Mouse (Mus musculus): ENCODE measurements at regions not wholly inside any gene's neighbourhood (a gene's known extent, or its start where the extent isn't known, plus 50 kb on each side); places are given as distances from the start of the nearest gene placed in this dataset.
"Not testable (repeated sequence)": the region's sequence is repeated elsewhere in the genome, so short reads cannot be mapped to it uniquely, and the experiment has no call there.

- no peak for ATAC-seq
- WGBS (ENCODE audit: insufficient replicate concordance), result 51% methylated on average over 2 of the region's 2 CpGs
These were observed 702.4 kb downstream of the Efna5 start for GRCm38 (mm10) chr17:62178612-62179210.

DNA sequence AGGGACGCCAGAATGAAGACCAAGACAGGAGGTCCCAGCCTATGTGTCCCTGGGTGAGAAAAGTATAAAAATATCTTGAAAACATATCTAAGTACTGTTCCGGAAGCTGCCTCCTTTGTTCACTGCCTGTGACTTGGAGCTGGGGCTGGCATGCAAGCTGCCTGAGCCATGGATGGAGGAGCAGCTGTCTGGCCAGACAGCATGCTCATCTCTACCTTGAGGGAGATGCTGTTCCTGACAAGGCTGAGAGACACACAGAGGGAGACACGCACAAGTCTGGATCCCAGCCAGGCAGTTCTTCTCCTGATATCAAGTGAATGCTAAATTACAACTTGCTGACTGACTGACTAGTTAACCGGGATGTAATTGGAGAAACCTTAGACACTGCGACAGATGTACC lies 704.8 kb downstream of the Efna5 start:
- H3K9ac ChIP-seq (replicated peaks), result no peak overlapping the region
- H3K4me1 ChIP-seq (ENCODE audit: insufficient read depth), result no peaks in the 10 kb centered on the region
- no peak overlapping the region for H3K4me2 ChIP-seq (ENCODE audit: low read depth, low read length)
- no peaks in the 10 kb centered on the region for H3K36me3 ChIP-seq (replicated peaks; ENCODE audit: insufficient read depth, low read length)
- H3K27me3 ChIP-seq (ENCODE audit: insufficient read depth, low read length), result no peaks in the 10 kb centered on the region
- DNase-seq (no peak), ATAC-seq (no peak)
- no peak for TF ChIP-seq EP300 (IDR thresholded peaks at IDR 0.05; ENCODE audit: low read depth)
- no peak for TF ChIP-seq CTCF (IDR thresholded peaks at IDR 0.05; ENCODE audit: low read depth)
- no peaks in the 10 kb centered on the region for H3K9me3 ChIP-seq (ENCODE audit: low read length)
- WGBS (ENCODE audit: insufficient replicate concordance), result 79% methylated on average over 5 of the region's 5 CpGs
- no peak overlapping the region for H3K27ac ChIP-seq (ENCODE audit: low read depth)
- H3K4me3 ChIP-seq (ENCODE audit: low read depth, low read length), result no peak overlapping the region

More at GRCm38 (mm10) chr17:62178612-62179210, 702.4 kb downstream of the Efna5 start:
- no peak overlapping the region for H3K27ac ChIP-seq (ENCODE audit: low read depth)
- no peak overlapping the region for H3K4me2 ChIP-seq (ENCODE audit: low read depth, low read length)
- no peak for TF ChIP-seq EP300 (IDR thresholded peaks at IDR 0.05; ENCODE audit: low read depth)
- no peak for TF ChIP-seq CTCF (IDR thresholded peaks at IDR 0.05; ENCODE audit: low read depth)
- no peak overlapping the region for H3K9ac ChIP-seq (replicated peaks)
- no peaks in the 10 kb centered on the region for H3K9me3 ChIP-seq (ENCODE audit: low read length)
- no peaks in the 10 kb centered on the region for H3K36me3 ChIP-seq (replicated peaks; ENCODE audit: insufficient read depth, low read length)
- H3K27me3 ChIP-seq (ENCODE audit: insufficient read depth, low read length), result no peaks in the 10 kb centered on the region
- H3K4me1 ChIP-seq (ENCODE audit: insufficient read depth), result no peaks in the 10 kb centered on the region
- DNase-seq, result no peak
- H3K4me3 ChIP-seq (ENCODE audit: low read depth, low read length), result no peak overlapping the region

GRCm38 (mm10) chr17:62172305-62172704 lies 708.8 kb downstream of the Efna5 start:
- Histone ChIP-seq H3K4me1 (ENCODE audit: insufficient read depth) (no peaks in the 10 kb centered on the region), H3K27me3 (ENCODE audit: insufficient read depth, low read length) (no peaks in the 10 kb centered on the region), H3K4me2 (ENCODE audit: low read depth, low read length) (no peak overlapping the region), H3K27ac (ENCODE audit: low read depth) (no peak overlapping the region), H3K9ac (replicated peaks) (no peak overlapping the region), H3K36me3 (replicated peaks; ENCODE audit: insufficient read depth, low read length) (no peaks in the 10 kb centered on the region), H3K4me3 (ENCODE audit: low read depth, low read length) (no peak overlapping the region), H3K9me3 (ENCODE audit: low read length) (no peaks in the 10 kb centered on the region)
- TF ChIP-seq EP300 (IDR thresholded peaks at IDR 0.05; ENCODE audit: low read depth) (no peak), CTCF (IDR thresholded peaks at IDR 0.05; ENCODE audit: low read depth) (no peak)
- ATAC-seq (no peak), DNase-seq (no peak)
- WGBS (ENCODE audit: insufficient replicate concordance), result 75% methylated on average over 5 of the region's 5 CpGs

GRCm38 (mm10) chr17:62171532-62171931 lies 709.6 kb downstream of the Efna5 start:
- Histone ChIP-seq H3K27ac (ENCODE audit: low read depth) (no peak overlapping the region), H3K4me1 (ENCODE audit: insufficient read depth) (no peaks in the 10 kb centered on the region), H3K9me3 (ENCODE audit: low read length) (no peaks in the 10 kb centered on the region), H3K36me3 (replicated peaks; ENCODE audit: insufficient read depth, low read length) (no peaks in the 10 kb centered on the region), H3K27me3 (ENCODE audit: insufficient read depth, low read length) (no peaks in the 10 kb centered on the region), H3K4me3 (ENCODE audit: low read depth, low read length) (no peak overlapping the region), H3K9ac (replicated peaks) (no peak overlapping the region), H3K4me2 (ENCODE audit: low read depth, low read length) (no peak overlapping the region)
- no peak for ATAC-seq
- TF ChIP-seq EP300 (IDR thresholded peaks at IDR 0.05; ENCODE audit: low read depth) (no peak), CTCF (IDR thresholded peaks at IDR 0.05; ENCODE audit: low read depth) (no peak)
- DNase-seq, result no peak
- WGBS (ENCODE audit: insufficient replicate concordance), result 75% methylated on average over 4 of the region's 4 CpGs

- no peaks in the 10 kb centered on the region for H3K9me3 ChIP-seq (ENCODE audit: low read length)
- no peak overlapping the region for H3K4me3 ChIP-seq (ENCODE audit: low read depth, low read length)
- 56% methylated on average over 1 of the region's 1 CpGs for WGBS (ENCODE audit: insufficient replicate concordance)
- no peak for ATAC-seq
- H3K27me3 ChIP-seq (ENCODE audit: insufficient read depth, low read length), result no peaks in the 10 kb centered on the region
- H3K4me2 ChIP-seq (ENCODE audit: low read depth, low read length), result no peak overlapping the region
- no peak overlapping the region for H3K27ac ChIP-seq (ENCODE audit: low read depth)
- no peak overlapping the region for H3K9ac ChIP-seq (replicated peaks)
- H3K4me1 ChIP-seq (ENCODE audit: insufficient read depth), result no peaks in the 10 kb centered on the region
- no peak for DNase-seq
- no peaks in the 10 kb centered on the region for H3K36me3 ChIP-seq (replicated peaks; ENCODE audit: insufficient read depth, low read length)
- TF ChIP-seq CTCF (IDR thresholded peaks at IDR 0.05; ENCODE audit: low read depth) (no peak), EP300 (IDR thresholded peaks at IDR 0.05; ENCODE audit: low read depth) (no peak)
These were observed 719.7 kb downstream of the Efna5 start for GRCm38 (mm10) chr17:62161457-62161856.

DNA sequence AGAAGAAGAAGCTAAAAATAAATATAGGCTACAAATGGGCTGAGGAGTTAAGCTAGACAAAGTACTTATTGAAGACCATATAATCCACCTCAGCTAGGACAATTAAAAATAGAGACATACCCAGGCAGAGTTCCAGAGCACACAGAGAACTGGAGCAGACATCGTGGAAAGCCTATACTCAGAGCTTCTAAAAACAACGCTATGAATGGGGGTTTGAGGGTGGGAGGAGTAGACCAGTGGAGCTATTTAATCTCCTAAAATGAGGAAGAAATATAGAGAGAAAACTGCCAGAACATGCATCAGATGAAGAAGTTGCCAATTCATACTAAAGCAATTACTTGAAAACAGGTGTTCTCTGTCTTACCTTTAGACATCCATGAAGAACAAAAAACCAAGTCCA lies 720.8 kb downstream of the Efna5 start:
- WGBS (ENCODE audit: insufficient replicate concordance), result 74% methylated on average over 2 of the region's 2 CpGs
- no peak for TF ChIP-seq EP300 (IDR thresholded peaks at IDR 0.05; ENCODE audit: low read depth)
- no peak for TF ChIP-seq CTCF (IDR thresholded peaks at IDR 0.05; ENCODE audit: low read depth)
- no peak overlapping the region for H3K4me3 ChIP-seq (ENCODE audit: low read depth, low read length)
- H3K4me2 ChIP-seq (ENCODE audit: low read depth, low read length), result no peak overlapping the region
- no peak for ATAC-seq
- no peaks in the 10 kb centered on the region for H3K27me3 ChIP-seq (ENCODE audit: insufficient read depth, low read length)
- no peak overlapping the region for H3K27ac ChIP-seq (ENCODE audit: low read depth)
- DNase-seq, result no peak
- H3K9ac ChIP-seq (replicated peaks), result no peak overlapping the region
- H3K9me3 ChIP-seq (ENCODE audit: low read length), result no peaks in the 10 kb centered on the region
- no peaks in the 10 kb centered on the region for H3K36me3 ChIP-seq (replicated peaks; ENCODE audit: insufficient read depth, low read length)
- no peaks in the 10 kb centered on the region for H3K4me1 ChIP-seq (ENCODE audit: insufficient read depth)

- H3K9me3 ChIP-seq (ENCODE audit: low read length), result no peaks in the 10 kb centered on the region
- ATAC-seq, result no peak
- H3K27ac ChIP-seq (ENCODE audit: low read depth), result no peak overlapping the region
- no peaks in the 10 kb centered on the region for H3K4me1 ChIP-seq (ENCODE audit: insufficient read depth)
- DNase-seq, result no peak
- no peaks in the 10 kb centered on the region for H3K36me3 ChIP-seq (replicated peaks; ENCODE audit: insufficient read depth, low read length)
- no peak overlapping the region for H3K4me3 ChIP-seq (ENCODE audit: low read depth, low read length)
- H3K4me2 ChIP-seq (ENCODE audit: low read depth, low read length), result no peak overlapping the region
- TF ChIP-seq CTCF (IDR thresholded peaks at IDR 0.05; ENCODE audit: low read depth), result no peak
- no peaks in the 10 kb centered on the region for H3K27me3 ChIP-seq (ENCODE audit: insufficient read depth, low read length)
- H3K9ac ChIP-seq (replicated peaks), result no peak overlapping the region
- 72% methylated on average over 3 of the region's 3 CpGs for whole genome bisulfite sequencing (ENCODE audit: insufficient replicate concordance)
These were observed 746.1 kb downstream of the Efna5 start for GRCm38 (mm10) chr17:62135050-62135449.

GRCm38 (mm10) chr17:62111703-62112102 lies 769.4 kb downstream of the Efna5 start:
- not testable (repeated sequence) for H3K4me1 ChIP-seq (ENCODE audit: insufficient read depth); H3K27me3 ChIP-seq (ENCODE audit: insufficient read depth, low read length); H3K4me3 ChIP-seq (ENCODE audit: low read depth, low read length); H3K4me2 ChIP-seq (ENCODE audit: low read depth, low read length); DNase-seq; ATAC-seq; H3K9ac ChIP-seq (replicated peaks); H3K36me3 ChIP-seq (replicated peaks; ENCODE audit: insufficient read depth, low read length); H3K27ac ChIP-seq (ENCODE audit: low read depth); H3K9me3 ChIP-seq (ENCODE audit: low read length)
- WGBS (ENCODE audit: insufficient replicate concordance), result 82% methylated on average over 3 of the region's 3 CpGs

All from liver, postnatal 0 days (tissue).